Mouse (Mus musculus) heart, adult 2 months (tissue): ENCODE results near the gene Papolb. TPM values are rescaled to one million over a fixed set of nuclear protein-coding genes. Genes with fewer than 3 reads are reported as not detected.

Experiments
- DNase-seq, 2 experiments: peaks; one replicate each; pipeline ENCODE4 v3.0.0; 2021
- H3K27ac ChIP-seq: fragments of 200-600 bp; 2 replicates; pipeline ENCODE4 v1.8.1; 2022
- H3K27me3 ChIP-seq: fragments of 200-500 bp; 2 replicates; pipeline ENCODE4 v1.6.1; 2012; ENCODE audit warnings: mild to moderate bottlenecking, low read length, inconsistent platforms, mixed read lengths; ENCODE audit not compliant: control insufficient read depth, insufficient read depth
- H3K36me3 ChIP-seq: fragments of 200-500 bp; 2 replicates; pipeline ENCODE4 v1.6.1; 2012; ENCODE audit warnings: low read length, inconsistent platforms; ENCODE audit not compliant: control insufficient read depth, insufficient read depth
- H3K4me1 ChIP-seq: fragments of 200-500 bp; 2 replicates; pipeline ENCODE4 v1.6.1; 2011; ENCODE audit warnings: low read length; ENCODE audit not compliant: control insufficient read depth, insufficient read depth
- H3K4me3 ChIP-seq: fragments of 200-600 bp; 2 replicates; pipeline ENCODE4 v1.8.1; 2022
- H3K79me2 ChIP-seq: fragments of 200-500 bp; replicated peaks from 2 replicates; pipeline ENCODE4 v1.6.1; 2012; ENCODE audit warnings: mild to moderate bottlenecking, inconsistent platforms, low read length, moderate library complexity, mixed read lengths; ENCODE audit not compliant: control insufficient read depth, insufficient read depth
- H3K9ac ChIP-seq: fragments of 200-500 bp; 2 replicates; pipeline ENCODE4 v1.6.1; 2012; ENCODE audit warnings: low read depth, mild to moderate bottlenecking, control low read depth, inconsistent platforms, low read length, mixed read lengths
- CTCF ChIP-seq: fragments of 200-600 bp; IDR thresholded peaks from 2 replicates; pipeline ENCODE4 v1.8.1; 2022; ENCODE audit warnings: antibody characterized with exemption, mild to moderate bottlenecking, moderate library complexity
- EP300 ChIP-seq: fragments of 200-500 bp; IDR thresholded peaks from 2 replicates; pipeline ENCODE4 v1.6.1; 2011; ENCODE audit warnings: low read depth, low read length, control low read depth; ENCODE audit not compliant: insufficient read depth
- POLR2A ChIP-seq: fragments of 200-500 bp; IDR thresholded peaks from 2 replicates; pipeline ENCODE4 v1.6.1; 2011; ENCODE audit warnings: mild to moderate bottlenecking, low read depth, low read length, control low read depth; ENCODE audit not compliant: insufficient read depth
- WGBS: fragments of 180-500 bp; shearing (Covaris S2); methylation state at CpG from one replicate; pipeline ENCODE4 v1.1.7; 2018; 5-methylcytosine and 5-hydroxymethylcytosine counted together
- intact Hi-C: fragments of 180-260 bp; cut with DNase I; formaldehyde crosslinking; loops from one replicate; pipeline ENCODE4 v1.15.1; 2025
- polyA plus RNA-seq: library from polyadenylated mRNA; depleted of rRNA; stranded (reverse); fragments of >200 nt; gene quantifications from 2 replicates; pipeline ENCODE4 v1.2.3, GENCODE M21; 2012
- total RNA-seq, 2 experiments: library from RNA; stranded (reverse); gene quantifications; 2 replicates each; pipeline ENCODE4 v1.2.3; 2021

Papolb gene
- total and polyA plus RNA-seq, 3 experiments: 0.04 to 0.10 TPM; not detected in 1

DNA sequence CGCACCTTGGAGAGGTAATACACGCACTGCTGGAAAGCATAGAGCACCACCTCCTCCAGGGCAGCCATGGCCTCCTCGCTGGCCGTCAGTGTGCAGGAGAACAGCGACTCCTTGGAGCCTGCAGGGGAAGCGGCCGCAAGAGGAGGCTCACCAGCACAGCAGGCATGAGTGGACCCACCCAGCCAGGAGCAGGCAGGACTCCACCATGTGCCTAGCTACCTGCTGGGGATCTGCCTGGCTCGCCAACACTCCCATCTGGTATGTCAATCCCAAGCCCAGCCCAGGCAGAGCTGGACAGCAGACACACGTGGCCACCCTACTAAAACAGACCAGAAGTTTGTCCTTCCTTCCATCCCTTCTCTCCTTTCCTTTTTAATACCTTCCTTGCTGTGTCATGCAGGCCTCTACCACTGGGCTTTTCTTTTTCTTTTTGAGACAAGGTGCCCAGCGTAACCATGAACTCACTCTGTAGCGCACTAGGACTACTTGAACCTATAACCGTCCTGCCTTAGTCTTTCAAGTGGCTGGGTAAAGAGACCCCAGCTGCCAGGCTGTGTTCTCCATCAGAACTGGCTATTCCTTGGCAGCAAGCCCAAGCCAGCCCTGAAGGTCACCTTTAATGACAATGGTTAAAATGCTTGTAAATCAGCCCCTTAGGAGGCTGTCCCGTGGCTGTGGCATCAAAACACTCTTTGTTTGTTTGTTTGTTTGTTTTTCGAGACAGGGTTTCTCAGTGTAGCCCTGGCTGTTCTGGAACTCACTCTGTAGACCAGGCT lies 34.4 kb downstream of the Papolb start:
- Histone ChIP-seq H3K9ac (no peak overlapping the region), H3K36me3 (no peaks in the 10 kb centered on the region), H3K27ac (no peak overlapping the region), H3K4me3 (no peak overlapping the region), H3K79me2 (no peaks in the 10 kb centered on the region), H3K4me1 (no peaks in the 10 kb centered on the region), H3K27me3 (no peaks in the 10 kb centered on the region)
- 69% methylated on average over 14 of the region's 14 CpGs for whole genome bisulfite sequencing
- no peak for DNase-seq
- intact Hi-C loops: no loop called here
- TF ChIP-seq POLR2A (no peak), EP300 (no peak), CTCF (no peak)

DNA sequence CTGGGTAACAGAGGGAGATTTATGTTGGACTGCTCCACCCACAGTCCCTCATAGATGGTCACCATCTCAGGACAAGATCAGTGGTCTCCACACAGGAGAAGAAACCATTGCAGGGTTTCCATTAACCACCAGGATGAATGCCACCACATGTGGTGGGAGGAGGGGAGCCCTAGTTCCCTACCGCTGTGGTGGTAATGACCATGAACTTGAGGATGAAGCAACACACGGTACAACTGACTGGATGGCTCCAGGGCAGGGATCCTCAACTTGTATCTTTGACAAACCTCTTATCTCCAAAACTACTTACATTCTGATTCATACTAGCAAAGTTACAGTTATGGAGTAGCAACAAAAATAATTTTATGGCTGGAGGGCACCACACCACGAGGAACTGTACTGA lies 36.6 kb downstream of the Papolb start:
- no peak overlapping the region for H3K9ac ChIP-seq
- no peaks in the 10 kb centered on the region for H3K27me3 ChIP-seq
- WGBS: 85% methylated on average over 3 of the region's 3 CpGs
- no peaks in the 10 kb centered on the region for H3K79me2 ChIP-seq
- H3K4me3 ChIP-seq: no peak overlapping the region
- no peak for DNase-seq
- H3K27ac ChIP-seq: no peak overlapping the region
- H3K36me3 ChIP-seq: no peaks in the 10 kb centered on the region
- intact Hi-C loops: no loop called here
- no peak for TF ChIP-seq CTCF
- TF ChIP-seq EP300: no peak
- no peak for TF ChIP-seq POLR2A
- H3K4me1 ChIP-seq: no peaks in the 10 kb centered on the region

- no peak for TF ChIP-seq CTCF
- no peak for TF ChIP-seq POLR2A
- TF ChIP-seq EP300: no peak
- intact Hi-C loops: no loop called here
- 62% methylated on average over 9 of the region's 9 CpGs for WGBS
Measured at GRCm38 (mm10) chr5:142489955-142490707, 39.7 kb downstream of the Papolb start.

GRCm38 (mm10) chr5:142486654-142487053 lies 43.2 kb downstream of the Papolb start:
- TF ChIP-seq EP300 (no peak), POLR2A (no peak), CTCF (no peak)
- no peak overlapping the region for H3K27ac ChIP-seq
- no peak for DNase-seq
- H3K9ac ChIP-seq: no peak overlapping the region
- H3K36me3 ChIP-seq: no peaks in the 10 kb centered on the region
- intact Hi-C loops: no loop called here
- no peak overlapping the region for H3K4me3 ChIP-seq
- WGBS: 70% methylated on average over 9 of the region's 9 CpGs
- H3K79me2 ChIP-seq: no peaks in the 10 kb centered on the region
- H3K27me3 ChIP-seq: no peaks in the 10 kb centered on the region
- no peaks in the 10 kb centered on the region for H3K4me1 ChIP-seq

More at GRCm38 (mm10) chr5:142489955-142490707, 39.7 kb downstream of the Papolb start:
- no peaks in the 10 kb centered on the region for H3K27me3 ChIP-seq
- no peaks in the 10 kb centered on the region for H3K4me1 ChIP-seq
- H3K9ac ChIP-seq: no peak overlapping the region
- H3K36me3 ChIP-seq: no peaks in the 10 kb centered on the region
- H3K79me2 ChIP-seq: no peaks in the 10 kb centered on the region
- H3K4me3 ChIP-seq: no peak overlapping the region
- no peak overlapping the region for H3K27ac ChIP-seq
- no peak for DNase-seq

GRCm38 (mm10) chr5:142483581-142483980 lies 46.3 kb downstream of the Papolb start:
- no peak for DNase-seq
- no peak overlapping the region for H3K4me3 ChIP-seq
- H3K27ac ChIP-seq: no peak overlapping the region
- WGBS: 93% methylated on average over 5 of the region's 5 CpGs
- intact Hi-C loops: no loop called here
- H3K79me2 ChIP-seq: no peaks in the 10 kb centered on the region
- H3K4me1 ChIP-seq: no peaks in the 10 kb centered on the region
- H3K27me3 ChIP-seq: no peaks in the 10 kb centered on the region
- TF ChIP-seq EP300 (no peak), POLR2A (no peak), CTCF (no peak)
- no peak overlapping the region for H3K9ac ChIP-seq
- H3K36me3 ChIP-seq: no peaks in the 10 kb centered on the region

DNA sequence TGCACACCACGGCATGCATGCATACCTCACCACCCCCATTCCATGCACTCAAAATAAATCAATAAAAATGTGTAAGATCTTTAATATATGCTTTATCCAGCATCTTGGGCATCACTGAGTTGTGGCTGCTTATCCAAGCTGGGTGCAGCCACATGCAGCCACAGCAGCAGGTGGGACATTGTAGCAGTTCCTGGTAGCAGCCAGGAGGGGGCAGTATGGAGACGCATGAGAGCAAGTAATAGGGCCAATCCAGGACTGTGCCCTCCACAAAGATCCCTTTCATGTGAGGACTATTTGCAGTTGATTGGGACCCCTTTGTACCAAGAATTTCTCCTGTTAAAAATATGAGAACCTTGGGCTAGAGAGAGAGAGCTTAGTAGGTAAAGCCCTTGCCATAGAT lies 47.4 kb downstream of the Papolb start:
- Histone ChIP-seq H3K27ac (no peak overlapping the region), H3K9ac (no peak overlapping the region), H3K27me3 (no peaks in the 10 kb centered on the region), H3K36me3 (no peaks in the 10 kb centered on the region), H3K4me1 (no peaks in the 10 kb centered on the region), H3K4me3 (no peak overlapping the region), H3K79me2 (no peaks in the 10 kb centered on the region)
- no peak for DNase-seq
- intact Hi-C loops: no loop called here
- WGBS: 57% methylated on average over 2 of the region's 2 CpGs
- TF ChIP-seq POLR2A: no peak
- TF ChIP-seq CTCF: peak; percentile 74
- no peak for TF ChIP-seq EP300
